Mouse (Mus musculus) c-Kit-positive CD71-positive TER-119-positive erythroid progenitor cells, embryonic 14.5 days (primary cell): Measurements from ENCODE around the gene Crybg2.
A peak's percentile ranks its signal among the peaks of the same experiment; 100 is the strongest.

Source experiments
- DNase-seq: peaks from one replicate; pipeline ENCODE4 v3.0.0-alpha.2; 2013; ENCODE audit warnings: low spot score

The Crybg2 gene

GRCm38 (mm10) chr4:134058166-134058715 is 2.4 kb upstream of the Crybg2 start:
- no peak for DNase-seq

- no peak for DNase-seq
Measured at GRCm38 (mm10) chr4:134058908-134059307, 1.7 kb upstream of the Crybg2 start.

- no peak for DNase-seq
Measured at GRCm38 (mm10) chr4:134061166-134061830, 683 bp downstream of the Crybg2 start.

GRCm38 (mm10) chr4:134061944-134062446 is 1.4 kb downstream of the Crybg2 start:
- DNase-seq = peak; percentile 52

GRCm38 (mm10) chr4:134062561-134062960 is 1.9 kb downstream of the Crybg2 start:
- peak; percentile 35 for DNase-seq

GRCm38 (mm10) chr4:134065431-134066004 is 4.9 kb downstream of the Crybg2 start:
- no peak for DNase-seq

GRCm38 (mm10) chr4:134067383-134067782 is 6.8 kb downstream of the Crybg2 start:
- DNase-seq = no peak

- DNase-seq = no peak
Measured at GRCm38 (mm10) chr4:134067833-134068544, 7.4 kb downstream of the Crybg2 start.

- DNase-seq = no peak
Measured at GRCm38 (mm10) chr4:134068793-134069580, 8.4 kb downstream of the Crybg2 start.

- peak; percentile 37 for DNase-seq
Measured at GRCm38 (mm10) chr4:134078694-134079093, 18.1 kb downstream of the Crybg2 start.

GRCm38 (mm10) chr4:134080674-134081073 is 20.1 kb downstream of the Crybg2 start:
- DNase-seq = no peak

- peak; percentile 61 for DNase-seq
Measured at GRCm38 (mm10) chr4:134081730-134082386, 21.2 kb downstream of the Crybg2 start.

- no peak for DNase-seq
Measured at GRCm38 (mm10) chr4:134082460-134082859, 21.8 kb downstream of the Crybg2 start.

- DNase-seq = no peak
Measured at GRCm38 (mm10) chr4:134084999-134085398, 24.4 kb downstream of the Crybg2 start.

GRCm38 (mm10) chr4:134087412-134087811 is 26.8 kb downstream of the Crybg2 start:
- DNase-seq = no peak

- no peak for DNase-seq
Measured at GRCm38 (mm10) chr4:134089029-134089428, 28.4 kb downstream of the Crybg2 start.

GRCm38 (mm10) chr4:134090521-134091224 is 30.1 kb downstream of the Crybg2 start:
- DNase-seq = no peak

GRCm38 (mm10) chr4:134091225-134091529 is 30.6 kb downstream of the Crybg2 start:
- DNase-seq = no peak

- peak; percentile 54 for DNase-seq
Measured at GRCm38 (mm10) chr4:134092382-134093288, 32.0 kb downstream of the Crybg2 start.
